Mouse (Mus musculus) lung, adult 2 months (tissue): ENCODE measurements at regions not wholly inside any gene's neighbourhood (a gene's known extent, or its start where the extent isn't known, plus 50 kb on each side); places are given as distances from the start of the nearest gene placed in this dataset.

Experiments
- CTCF ChIP-seq: fragments of 200-500 bp; IDR thresholded peaks from 2 replicates; pipeline ENCODE4 v1.5.1; 2011; ENCODE audit warnings: mild to moderate bottlenecking, low read length, control low read depth; ENCODE audit not compliant: insufficient read depth
- POLR2A ChIP-seq: fragments of 200-500 bp; IDR thresholded peaks from 2 replicates; pipeline ENCODE4 v1.6.1; 2011; ENCODE audit warnings: low read depth, mild to moderate bottlenecking, control low read depth, low read length, borderline replicate concordance; ENCODE audit errors: extremely low read depth

DNA sequence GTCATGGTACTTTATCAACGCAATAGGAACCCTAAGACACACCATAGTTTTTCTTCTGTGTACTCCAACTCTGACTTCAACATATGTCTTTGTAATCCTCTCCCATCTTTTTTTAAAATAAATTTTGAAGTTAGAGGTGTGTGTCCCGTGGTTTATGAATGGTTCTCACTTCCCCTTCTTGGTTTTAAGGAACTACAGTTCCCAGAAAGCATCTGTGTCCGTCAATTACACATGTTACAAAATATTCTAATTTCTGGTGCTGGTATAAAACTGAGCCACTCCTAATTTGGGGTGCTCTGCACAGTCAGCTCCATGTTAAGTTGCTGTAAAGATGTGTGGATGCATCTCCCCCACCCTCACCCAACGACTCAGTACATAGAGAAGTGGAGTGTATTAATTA, 98.6 kb downstream of the Zfp365 start:
- TF ChIP-seq CTCF (no peak), POLR2A (no peak)
